Mouse (Mus musculus): ENCODE data around the gene Cep57l1. TPM values are rescaled to one million over a fixed set of nuclear protein-coding genes. Genes with fewer than 3 reads are reported as not detected.

Cep57l1 gene
- polyA plus RNA-seq, 1 experiment: 8.5 TPM

- DNase-seq (ENCODE audit: low read depth): no peak
- TF ChIP-seq POLR2A (IDR thresholded peaks at IDR 0.05; ENCODE audit: borderline replicate concordance, extremely low read depth, insufficient read depth, insufficient read length, poor library complexity, severe bottlenecking) (no peak), CTCF (IDR thresholded peaks at IDR 0.05; ENCODE audit: borderline replicate concordance, extremely low read depth, insufficient read depth, insufficient read length) (no peak)
Observed at GRCm38 (mm10) chr10:41765586-41765985, 44.1 kb downstream of the Cep57l1 start.

- DNase-seq (ENCODE audit: low read depth): no peak
- no peak for TF ChIP-seq POLR2A (IDR thresholded peaks at IDR 0.05; ENCODE audit: borderline replicate concordance, extremely low read depth, insufficient read depth, insufficient read length, poor library complexity, severe bottlenecking)
- no peak for TF ChIP-seq CTCF (IDR thresholded peaks at IDR 0.05; ENCODE audit: borderline replicate concordance, extremely low read depth, insufficient read depth, insufficient read length)
Observed at GRCm38 (mm10) chr10:41763741-41764385, 45.8 kb downstream of the Cep57l1 start.

GRCm38 (mm10) chr10:41760866-41761265 is 48.8 kb downstream of the Cep57l1 start:
- no peak for DNase-seq (ENCODE audit: low read depth)

GRCm38 (mm10) chr10:41758041-41758440 is 51.6 kb downstream of the Cep57l1 start:
- no peak for TF ChIP-seq POLR2A (IDR thresholded peaks at IDR 0.05; ENCODE audit: borderline replicate concordance, extremely low read depth, insufficient read depth, insufficient read length, poor library complexity, severe bottlenecking)
- no peak for TF ChIP-seq CTCF (IDR thresholded peaks at IDR 0.05; ENCODE audit: borderline replicate concordance, extremely low read depth, insufficient read depth, insufficient read length)
- no peak for DNase-seq (ENCODE audit: low read depth)

More at GRCm38 (mm10) chr10:41760866-41761265, 48.8 kb downstream of the Cep57l1 start:
- no peak for TF ChIP-seq CTCF (IDR thresholded peaks at IDR 0.05; ENCODE audit: borderline replicate concordance, extremely low read depth, insufficient read depth, insufficient read length)
- no peak for TF ChIP-seq POLR2A (IDR thresholded peaks at IDR 0.05; ENCODE audit: borderline replicate concordance, extremely low read depth, insufficient read depth, insufficient read length, poor library complexity, severe bottlenecking)

- no peak for DNase-seq (ENCODE audit: low read depth)
- TF ChIP-seq CTCF (IDR thresholded peaks at IDR 0.05; ENCODE audit: borderline replicate concordance, extremely low read depth, insufficient read depth, insufficient read length) (no peak), POLR2A (IDR thresholded peaks at IDR 0.05; ENCODE audit: borderline replicate concordance, extremely low read depth, insufficient read depth, insufficient read length, poor library complexity, severe bottlenecking) (no peak)
Observed at GRCm38 (mm10) chr10:41757226-41757625, 52.4 kb downstream of the Cep57l1 start.

- DNase-seq (ENCODE audit: low read depth): no peak
- TF ChIP-seq POLR2A (IDR thresholded peaks at IDR 0.05; ENCODE audit: borderline replicate concordance, extremely low read depth, insufficient read depth, insufficient read length, poor library complexity, severe bottlenecking) (no peak), CTCF (IDR thresholded peaks at IDR 0.05; ENCODE audit: borderline replicate concordance, extremely low read depth, insufficient read depth, insufficient read length) (no peak)
Observed at GRCm38 (mm10) chr10:41751867-41752480, 57.7 kb downstream of the Cep57l1 start.

GRCm38 (mm10) chr10:41749306-41749705 is 60.4 kb downstream of the Cep57l1 start:
- no peak for DNase-seq (ENCODE audit: low read depth)
- no peak for TF ChIP-seq CTCF (IDR thresholded peaks at IDR 0.05; ENCODE audit: borderline replicate concordance, extremely low read depth, insufficient read depth, insufficient read length)

GRCm38 (mm10) chr10:41746554-41746953 is 63.1 kb downstream of the Cep57l1 start:
- DNase-seq (ENCODE audit: low read depth): peak; percentile 74
- no peak for TF ChIP-seq CTCF (IDR thresholded peaks at IDR 0.05; ENCODE audit: borderline replicate concordance, extremely low read depth, insufficient read depth, insufficient read length)
- no peak for TF ChIP-seq POLR2A (IDR thresholded peaks at IDR 0.05; ENCODE audit: borderline replicate concordance, extremely low read depth, insufficient read depth, insufficient read length, poor library complexity, severe bottlenecking)

GRCm38 (mm10) chr10:41744006-41744405 is 65.7 kb downstream of the Cep57l1 start:
- DNase-seq (ENCODE audit: low read depth): no peak
- TF ChIP-seq POLR2A (IDR thresholded peaks at IDR 0.05; ENCODE audit: borderline replicate concordance, extremely low read depth, insufficient read depth, insufficient read length, poor library complexity, severe bottlenecking): no peak
- TF ChIP-seq CTCF (IDR thresholded peaks at IDR 0.05; ENCODE audit: borderline replicate concordance, extremely low read depth, insufficient read depth, insufficient read length): no peak

- no peak for TF ChIP-seq POLR2A (IDR thresholded peaks at IDR 0.05; ENCODE audit: borderline replicate concordance, extremely low read depth, insufficient read depth, insufficient read length, poor library complexity, severe bottlenecking)
- no peak for TF ChIP-seq CTCF (IDR thresholded peaks at IDR 0.05; ENCODE audit: borderline replicate concordance, extremely low read depth, insufficient read depth, insufficient read length)
Observed at GRCm38 (mm10) chr10:41740221-41740620, 69.5 kb downstream of the Cep57l1 start.

GRCm38 (mm10) chr10:41737245-41737644 is 72.4 kb downstream of the Cep57l1 start:
- TF ChIP-seq POLR2A (IDR thresholded peaks at IDR 0.05; ENCODE audit: borderline replicate concordance, extremely low read depth, insufficient read depth, insufficient read length, poor library complexity, severe bottlenecking) (no peak), CTCF (IDR thresholded peaks at IDR 0.05; ENCODE audit: borderline replicate concordance, extremely low read depth, insufficient read depth, insufficient read length) (no peak)
- no peak for DNase-seq (ENCODE audit: low read depth)

More at GRCm38 (mm10) chr10:41740221-41740620, 69.5 kb downstream of the Cep57l1 start:
- DNase-seq (ENCODE audit: low read depth): no peak

- no peak for DNase-seq (ENCODE audit: low read depth)
- TF ChIP-seq POLR2A (IDR thresholded peaks at IDR 0.05; ENCODE audit: borderline replicate concordance, extremely low read depth, insufficient read depth, insufficient read length, poor library complexity, severe bottlenecking) (no peak), CTCF (IDR thresholded peaks at IDR 0.05; ENCODE audit: borderline replicate concordance, extremely low read depth, insufficient read depth, insufficient read length) (no peak)
Observed at GRCm38 (mm10) chr10:41735398-41735797, 74.3 kb downstream of the Cep57l1 start.
